Mouse (Mus musculus) erythroblast, embryonic 14.5 days (primary cell): Measurements from ENCODE around the gene H2-Ob.

Experiments
- GATA1 ChIP-seq: IDR thresholded peaks from 2 replicates; pipeline ENCODE4 v1.6.1; 2012; ENCODE audit warnings: low read length, inconsistent platforms, mixed read lengths
- TAL1 ChIP-seq: IDR thresholded peaks from 3 replicates; pipeline ENCODE4 v1.6.1; 2012; ENCODE audit warnings: low read length, inconsistent platforms, mixed read lengths

DNA sequence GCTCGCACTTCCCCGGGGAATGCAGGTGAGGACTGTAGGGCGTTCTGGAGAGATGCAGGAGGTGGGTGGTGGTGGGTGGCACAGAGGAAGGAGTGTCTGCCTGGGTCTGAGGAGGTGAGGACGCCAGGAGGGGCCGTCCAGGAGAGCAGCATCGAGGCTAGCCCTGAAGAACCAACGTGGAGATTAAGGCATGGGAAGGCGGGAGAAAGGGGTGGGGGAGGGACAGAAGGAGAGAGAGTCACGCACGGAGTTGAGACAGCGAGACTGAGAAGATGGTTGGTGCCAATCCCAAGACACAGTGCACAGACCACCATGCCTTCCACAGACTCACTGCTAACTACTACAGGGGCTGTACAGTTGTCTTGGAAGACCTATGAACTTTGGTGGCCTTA is 40.2 kb upstream of the H2-Ob start:
- no peak for TF ChIP-seq GATA1
- no peak for TF ChIP-seq TAL1
